Mouse (Mus musculus) heart, adult 9 months (tissue): ENCODE data around the gene Gm5741.

ENCODE experiments used
- DNase-seq, 2 experiments: peaks; one replicate each; pipeline ENCODE4 v3.0.0; 2022; ENCODE audit warnings: low spot score in 2 of 2

The Gm5741 gene

DNA sequence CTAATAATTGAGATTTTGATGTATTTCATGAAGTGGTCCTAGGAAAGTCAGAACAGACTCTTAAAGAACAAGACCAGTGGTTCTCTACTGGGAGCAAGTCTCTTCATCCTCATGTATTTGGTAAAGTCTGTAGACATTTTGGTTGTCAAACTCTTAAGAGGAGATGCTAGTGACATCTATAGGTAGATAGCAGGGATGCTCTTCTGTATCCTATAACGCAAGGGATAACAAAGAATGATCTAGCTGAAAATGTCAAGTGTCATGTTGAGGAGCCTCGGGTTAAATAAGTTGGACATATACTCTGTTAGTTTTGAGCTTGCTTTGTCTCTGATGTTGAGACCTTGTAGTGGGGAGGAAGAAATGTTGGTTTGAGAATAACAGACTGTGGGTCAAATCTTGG is 39.9 kb downstream of the Gm5741 start:
- no peak for DNase-seq

DNA sequence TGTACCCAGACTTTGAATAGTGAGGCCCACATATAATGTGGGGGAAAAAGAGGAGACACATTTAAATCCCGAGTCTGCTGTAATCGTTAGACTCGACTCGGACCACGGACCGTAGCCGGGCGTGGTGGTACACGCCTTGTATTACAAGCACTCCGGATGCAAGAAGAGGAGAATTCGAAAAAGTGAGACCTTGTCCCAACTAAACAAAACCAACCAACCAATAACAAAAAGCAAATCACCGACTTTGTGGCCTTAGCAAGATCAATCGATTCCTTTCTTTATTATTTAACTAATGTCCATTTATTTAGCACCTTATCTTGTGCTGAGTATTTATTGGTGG is 40.3 kb downstream of the Gm5741 start:
- DNase-seq: no peak

GRCm38 (mm10) chr8:85026670-85027515 is 40.9 kb downstream of the Gm5741 start, which contains the start of gene Trir:
Gene Trir, plus strand, starts transcription at chr8:85026823.
- peak; percentile 97 to 98 for DNase-seq

- DNase-seq: peak; percentile 89 to 90
Measured at GRCm38 (mm10) chr8:85025098-85025932, 42.5 kb downstream of the Gm5741 start, which contains the start of gene Asna1. Gene Asna1, minus strand, starts transcription at chr8:85025281.

GRCm38 (mm10) chr8:85023846-85024245 is 43.9 kb downstream of the Gm5741 start:
- no peak for DNase-seq

- no peak for DNase-seq
Measured at GRCm38 (mm10) chr8:85021514-85022055, 46.2 kb downstream of the Gm5741 start.
